Mouse (Mus musculus): ENCODE data around the gene Eipr1.

GRCm38 (mm10) chr12:28717066-28717465 lies 34.5 kb upstream of the Eipr1 start:
- TF ChIP-seq CTCF (IDR thresholded peaks at IDR 0.05; ENCODE audit: low read depth) (no peak), EP300 (IDR thresholded peaks at IDR 0.05; ENCODE audit: low read depth) (no peak)
